Mouse (Mus musculus) heart, embryonic 14.5 days (tissue): ENCODE results near the gene Shroom3. TPM values are rescaled to one million over a fixed set of nuclear protein-coding genes. Genes with fewer than 3 reads are reported as not detected.
A peak's percentile ranks its signal among the peaks of the same experiment; 100 is the strongest.

Experiments used
- ATAC-seq: fragments of 200-750 bp; cut with Nextera tagmentation; 2 replicates; pipeline ENCODE4 v1.8.0; 2017; ENCODE audit warnings: low read depth, moderate TSS enrichment; ENCODE audit not compliant: insufficient number of reproducible peaks, insufficient read depth, low FRiP score
- H3K27ac ChIP-seq, 2 experiments: fragments of 200-500 bp in 1 of 2; fragments of 300-500 bp in 1 of 2; sonication (generic) in 1 of 2; replicated peaks in 1 of 2; 2 replicates each; pipeline ENCODE4 v1.5.1; 2012 to 2014; ENCODE audit warnings: low read depth in 2 of 2, low read length in 2 of 2, control low read depth in 1 of 2, mild to moderate bottlenecking in 1 of 2, mixed read lengths in 1 of 2; ENCODE audit not compliant: control insufficient read depth in 1 of 2, insufficient read depth in 1 of 2
- H3K27me3 ChIP-seq: fragments of 300-500 bp; sonication (generic); 2 replicates; pipeline ENCODE4 v1.6.1; 2014; ENCODE audit warnings: mild to moderate bottlenecking, low read length, control low read depth; ENCODE audit not compliant: control insufficient read depth, insufficient read depth
- H3K36me3 ChIP-seq: fragments of 300-500 bp; sonication (generic); 2 replicates; pipeline ENCODE4 v1.6.1; 2014; ENCODE audit warnings: mild to moderate bottlenecking, control low read depth, low read length, mixed read lengths; ENCODE audit not compliant: control insufficient read depth, insufficient read depth
- H3K4me1 ChIP-seq, 2 experiments: fragments of 200-500 bp in 1 of 2; fragments of 300-500 bp in 1 of 2; sonication (generic) in 1 of 2; 2 replicates each; pipeline ENCODE4 v1.6.1; 2012 to 2014; ENCODE audit warnings: low read length in 2 of 2, control low read depth in 1 of 2, mixed read lengths in 1 of 2; ENCODE audit not compliant: control insufficient read depth in 2 of 2, insufficient read depth in 2 of 2
- H3K4me2 ChIP-seq: fragments of 300-500 bp; sonication (generic); 2 replicates; pipeline ENCODE4 v1.6.1; 2014; ENCODE audit warnings: mild to moderate bottlenecking, low read length
- H3K4me3 ChIP-seq, 2 experiments: fragments of 200-500 bp in 1 of 2; fragments of 300-500 bp in 1 of 2; sonication (generic) in 1 of 2; 2 replicates each; pipeline ENCODE4 v1.5.1; 2012 to 2014; ENCODE audit warnings: low read length in 2 of 2, mild to moderate bottlenecking in 2 of 2, control low read depth in 1 of 2, low read depth in 1 of 2, moderate library complexity in 1 of 2; ENCODE audit not compliant: control insufficient read depth in 1 of 2, insufficient read depth in 1 of 2
- H3K9ac ChIP-seq: fragments of 300-500 bp; sonication (generic); 2 replicates; pipeline ENCODE4 v1.6.1; 2014; ENCODE audit warnings: mild to moderate bottlenecking, low read length
- H3K9me3 ChIP-seq: fragments of 300-500 bp; sonication (generic); 2 replicates; pipeline ENCODE4 v1.6.1; 2016; ENCODE audit warnings: low read length, control low read depth; ENCODE audit not compliant: control insufficient read depth
- WGBS: fragments of 180-500 bp; shearing (Covaris S2); extraction: QIAGEN DNeasy Blood & Tissue Kit; methylation state at CpG from one replicate; pipeline ENCODE4 v1.1.7; 2014; 5-methylcytosine and 5-hydroxymethylcytosine counted together
- polyA plus RNA-seq: library from polyadenylated mRNA; unstranded; fragments of >200 nt; fragmentation: Nextera tagmentation; extraction: Ambion mirVana; gene quantifications from 2 replicates; pipeline ENCODE4 v1.2.1, GENCODE M21; 2014

Shroom3 gene
- polyA plus RNA-seq: 18.5 and 21.1 TPM in 2 replicates

DNA sequence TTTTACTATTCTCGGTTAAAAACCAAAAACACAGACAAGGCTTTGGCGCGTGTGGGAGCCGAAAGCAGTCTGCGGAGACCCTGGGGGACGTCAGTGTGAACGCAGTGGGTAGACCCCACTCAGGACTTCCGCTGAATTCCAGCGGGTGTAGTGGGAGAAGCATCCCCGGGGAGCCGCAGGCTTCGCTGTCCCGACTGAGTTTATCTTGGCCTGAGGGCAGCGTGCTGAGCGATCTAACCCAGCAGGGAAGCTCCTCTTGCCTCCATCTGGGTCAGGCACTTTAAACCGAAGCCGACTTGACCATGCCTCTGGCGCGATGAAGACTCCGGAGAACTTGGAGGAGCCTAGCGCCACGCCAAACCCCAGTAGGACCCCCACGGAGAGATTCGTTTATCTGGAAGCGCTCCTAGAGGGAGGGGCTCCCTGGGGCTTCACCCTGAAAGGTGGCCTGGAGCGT lies at the start of gene Shroom3:
Gene Shroom3, plus strand, starts transcription at position 85 of the 457 bp plus-strand sequence.
- peak within 1 kb of the TSS; percentile 95 for H3K4me2 ChIP-seq
- peak within 1 kb of the TSS; percentile 71 to 72 for H3K4me3 ChIP-seq
- no peaks in the 10 kb centered on the region for H3K36me3 ChIP-seq
- ATAC-seq: no peak
- peak within 1 kb of the TSS; percentile 82 for H3K9ac ChIP-seq
- H3K4me1 ChIP-seq: no peaks in the 10 kb centered on the region
- under 1% methylated on average over 26 of the region's 26 CpGs for WGBS
- peak within 1 kb of the TSS; percentile 65 to 87 for H3K27ac ChIP-seq
- no peaks in the 10 kb centered on the region for H3K27me3 ChIP-seq
- H3K9me3 ChIP-seq: no peaks in the 10 kb centered on the region

DNA sequence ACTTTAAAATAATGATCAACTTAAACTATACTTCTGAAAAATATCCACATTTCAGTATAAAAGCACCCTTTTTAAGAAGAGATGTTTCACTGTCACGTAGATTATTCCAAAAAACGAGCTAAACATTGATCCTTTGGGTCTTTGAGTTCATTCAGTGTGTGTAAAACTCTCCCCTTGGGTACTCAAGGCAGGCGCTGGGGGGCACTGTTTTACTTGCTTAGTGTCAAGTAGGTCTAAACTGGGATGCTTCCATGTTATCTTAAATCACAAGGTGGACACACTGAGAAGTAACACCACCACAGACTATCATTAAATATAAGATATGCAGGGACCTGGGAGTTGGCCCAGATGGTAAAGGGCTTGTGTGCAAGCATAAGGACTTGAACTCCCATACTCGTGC lies 49.7 kb upstream of the Shroom3 start:
- Histone ChIP-seq H3K36me3 (no peaks in the 10 kb centered on the region), H3K4me3 (no peak overlapping the region), H3K4me1 (peaks cover 4 to 7% of the 10 kb centered on the region in 2 experiments; a peak in 3 of 4 replicates), H3K4me2 (no peak overlapping the region), H3K9ac (no peak overlapping the region), H3K9me3 (no peaks in the 10 kb centered on the region), H3K27me3 (no peaks in the 10 kb centered on the region), H3K27ac (no peak overlapping the region)
- WGBS: 51% methylated on average over 4 of the region's 4 CpGs
- ATAC-seq: no peak

DNA sequence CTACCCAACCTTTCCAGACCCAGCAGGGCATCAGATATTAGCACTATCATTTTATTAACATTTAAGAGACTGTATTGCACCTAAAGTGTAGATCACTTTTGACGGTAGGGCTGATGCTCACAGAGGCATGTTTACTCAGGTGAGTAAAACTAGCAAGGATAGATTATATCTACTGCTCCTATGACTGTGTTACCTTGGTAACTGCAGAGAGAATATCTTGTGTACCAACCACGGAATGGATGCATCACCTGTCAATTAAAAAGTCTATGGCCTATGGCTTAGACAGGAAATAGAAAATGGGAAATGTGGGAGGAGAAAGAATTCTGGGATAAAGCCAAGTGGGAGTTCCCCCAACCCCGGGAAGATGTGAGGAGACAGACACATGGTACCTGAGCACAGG lies 48.3 kb upstream of the Shroom3 start:
- 80% methylated on average over 3 of the region's 3 CpGs for WGBS
- Histone ChIP-seq H3K4me3 (no peak overlapping the region), H3K9ac (no peak overlapping the region), H3K4me2 (no peak overlapping the region), H3K9me3 (no peaks in the 10 kb centered on the region), H3K27me3 (no peaks in the 10 kb centered on the region), H3K27ac (no peak overlapping the region), H3K4me1 (no peaks in the 10 kb centered on the region), H3K36me3 (no peaks in the 10 kb centered on the region)
- no peak for ATAC-seq

DNA sequence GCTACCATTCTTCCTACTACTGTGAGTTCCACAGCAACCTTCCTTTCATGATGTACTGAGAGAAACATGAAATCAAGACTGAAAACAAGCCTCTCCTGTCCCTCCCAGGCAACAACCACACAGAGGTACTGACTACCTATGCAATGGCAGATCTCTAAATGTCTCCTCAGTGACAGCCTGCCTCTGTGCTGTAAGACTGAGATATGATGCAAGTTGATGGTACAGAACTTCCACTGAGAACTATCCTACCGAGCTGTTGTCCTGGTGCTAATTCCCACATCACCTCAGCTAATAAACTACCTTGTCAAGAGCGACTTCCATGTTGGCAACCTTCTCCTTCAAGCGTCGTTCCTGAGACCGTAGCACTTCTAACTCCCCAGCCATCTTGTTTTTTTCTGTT lies 47.3 kb upstream of the Shroom3 start:
- Histone ChIP-seq H3K27me3 (no peaks in the 10 kb centered on the region), H3K4me1 (no peaks in the 10 kb centered on the region), H3K9me3 (no peaks in the 10 kb centered on the region), H3K9ac (no peak overlapping the region), H3K27ac (no peak overlapping the region), H3K4me2 (no peak overlapping the region), H3K36me3 (no peaks in the 10 kb centered on the region), H3K4me3 (no peak overlapping the region)
- ATAC-seq: no peak
- 80% methylated on average over 5 of the region's 5 CpGs for WGBS

DNA sequence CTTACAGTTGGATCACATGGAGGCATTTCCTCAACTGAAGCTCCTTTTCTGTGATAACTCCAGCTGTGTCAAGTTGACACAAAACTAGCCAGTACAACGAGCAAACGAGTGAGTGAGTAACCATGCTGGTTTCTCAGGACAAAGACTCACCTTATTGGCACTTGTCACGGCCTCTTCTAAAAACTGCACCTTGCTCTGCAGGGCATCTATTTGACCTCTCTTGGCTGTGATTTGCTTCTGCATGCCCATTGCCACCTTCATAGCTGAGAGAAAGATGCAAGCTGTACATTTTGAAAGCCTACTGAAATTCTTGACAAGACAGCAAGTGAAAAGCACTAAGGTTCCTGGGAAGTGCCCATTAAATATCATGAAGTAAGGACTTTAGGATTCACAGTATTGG lies 42.4 kb upstream of the Shroom3 start:
- Histone ChIP-seq H3K9me3 (no peaks in the 10 kb centered on the region), H3K27ac (no peak overlapping the region), H3K27me3 (no peaks in the 10 kb centered on the region), H3K9ac (no peak overlapping the region), H3K36me3 (no peaks in the 10 kb centered on the region), H3K4me3 (no peak overlapping the region), H3K4me1 (peaks cover 0 to 7% of the 10 kb centered on the region in 2 experiments; a peak in 2 of 4 replicates), H3K4me2 (no peak overlapping the region)
- ATAC-seq: no peak
- 82% methylated on average over 3 of the region's 3 CpGs for WGBS

DNA sequence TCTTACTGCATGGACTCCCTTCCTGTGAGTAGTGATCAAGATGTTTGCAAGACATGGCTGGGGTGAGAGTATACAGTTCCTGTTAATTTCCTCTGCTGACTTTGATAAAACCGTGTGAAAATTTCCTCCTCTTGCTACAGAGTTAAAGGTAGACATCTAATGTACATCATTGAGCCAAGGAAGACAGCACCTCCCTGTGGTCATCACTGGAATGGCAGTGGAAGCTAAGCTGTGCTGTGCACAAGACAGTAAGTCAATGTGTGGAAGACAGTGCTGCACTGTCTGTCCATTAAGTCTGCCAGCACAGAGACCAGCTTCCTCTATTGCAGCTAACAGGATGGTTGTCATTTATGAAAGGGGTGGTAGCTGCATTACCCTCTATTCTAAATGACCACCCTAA lies 27.0 kb upstream of the Shroom3 start:
- 0% methylated on average over 1 of the region's 1 CpGs for WGBS
- Histone ChIP-seq H3K4me1 (no peaks in the 10 kb centered on the region), H3K4me2 (no peak overlapping the region), H3K36me3 (no peaks in the 10 kb centered on the region), H3K27ac (no peak overlapping the region), H3K9ac (no peak overlapping the region), H3K9me3 (no peaks in the 10 kb centered on the region), H3K27me3 (no peaks in the 10 kb centered on the region), H3K4me3 (no peak overlapping the region)
- ATAC-seq: no peak

DNA sequence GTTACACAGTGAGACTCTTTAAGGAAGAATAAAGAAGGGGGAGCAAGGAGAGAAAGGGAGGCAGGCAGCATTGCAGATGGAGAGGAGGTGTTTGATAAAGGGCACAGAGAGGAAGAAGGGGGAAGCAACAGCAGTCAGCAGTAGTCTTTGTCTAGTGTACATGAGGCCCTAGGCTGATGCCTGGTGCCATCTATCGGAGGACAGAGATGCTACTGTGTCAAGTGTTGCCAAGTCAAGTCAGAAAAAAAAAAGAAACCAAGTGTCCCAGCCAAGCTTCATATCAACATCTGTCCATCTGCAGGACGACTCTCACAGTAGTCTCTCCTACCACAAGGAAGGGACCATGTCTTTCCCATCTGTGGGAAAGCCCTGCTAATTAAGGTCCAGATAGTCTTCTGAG lies 18.9 kb upstream of the Shroom3 start:
- Histone ChIP-seq H3K9me3 (no peaks in the 10 kb centered on the region), H3K36me3 (no peaks in the 10 kb centered on the region), H3K4me2 (no peak overlapping the region), H3K27me3 (no peaks in the 10 kb centered on the region), H3K4me3 (no peak overlapping the region), H3K9ac (no peak overlapping the region), H3K4me1 (no peaks in the 10 kb centered on the region), H3K27ac (no peak overlapping the region)
- 62% methylated on average over 2 of the region's 2 CpGs for WGBS
- no peak for ATAC-seq

DNA sequence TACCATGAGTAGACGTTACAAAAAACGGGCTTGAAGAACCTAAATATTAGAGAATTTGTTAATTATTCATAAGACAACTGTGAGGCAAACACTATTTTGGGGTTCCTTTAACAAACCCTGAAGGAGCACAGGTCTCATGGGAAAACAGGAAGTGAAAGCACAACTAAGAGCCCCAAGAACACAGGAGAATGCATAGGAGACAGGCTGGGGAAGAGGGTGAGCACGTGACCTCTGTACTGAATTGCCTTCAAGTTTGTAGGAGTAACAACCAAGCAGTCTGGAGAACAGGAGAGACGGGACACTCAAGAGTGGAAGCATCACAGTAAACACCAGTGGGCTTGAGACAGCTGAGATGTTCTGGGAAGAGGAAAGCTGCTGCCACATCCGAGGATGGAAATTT lies 16.4 kb upstream of the Shroom3 start:
- H3K27me3 ChIP-seq: no peaks in the 10 kb centered on the region
- no peaks in the 10 kb centered on the region for H3K9me3 ChIP-seq
- H3K27ac ChIP-seq: no peak overlapping the region
- no peaks in the 10 kb centered on the region for H3K4me1 ChIP-seq
- WGBS: 78% methylated on average over 5 of the region's 5 CpGs
- H3K36me3 ChIP-seq: no peaks in the 10 kb centered on the region
- H3K4me2 ChIP-seq: no peak overlapping the region
- H3K9ac ChIP-seq: no peak overlapping the region
- ATAC-seq: no peak
- no peak overlapping the region for H3K4me3 ChIP-seq
